Mouse (Mus musculus): ENCODE measurements at regions not wholly inside any gene's neighbourhood (a gene's known extent, or its start where the extent isn't known, plus 50 kb on each side); places are given as distances from the start of the nearest gene placed in this dataset.

DNA sequence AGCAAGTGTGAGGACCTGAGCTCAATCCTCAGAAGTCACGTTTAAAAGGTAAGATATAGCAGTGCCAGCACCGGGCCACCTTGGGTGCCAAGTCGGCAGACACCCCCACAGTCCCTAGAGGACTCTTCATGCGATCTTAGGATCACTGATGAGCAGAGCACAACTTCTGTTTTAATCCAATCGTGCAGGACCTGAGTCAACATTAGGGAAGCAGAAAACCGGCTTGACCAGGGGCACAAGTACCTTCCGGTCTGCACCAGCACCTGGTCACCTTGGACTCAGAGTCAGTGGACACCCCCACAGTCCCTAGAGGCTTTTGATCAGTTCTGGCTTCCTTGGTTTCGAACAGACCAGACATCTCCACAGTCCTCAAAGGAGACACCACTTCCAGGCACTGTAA is 58.8 kb upstream of the Jun start:
- TF ChIP-seq POLR2A (IDR thresholded peaks at IDR 0.05; ENCODE audit: control insufficient read depth, low read depth, low read length) (no peak), CTCF (IDR thresholded peaks at IDR 0.05; ENCODE audit: control insufficient read depth, insufficient read depth, insufficient replicate concordance, low read depth, low read length) (no peak)

All from testis, adult 2 months (tissue).